Mouse (Mus musculus) liver, embryonic 14.5 days (tissue): ENCODE results near the gene Dmrt2.

Experiments
- CTCF ChIP-seq: IDR thresholded peaks from 2 replicates; pipeline ENCODE4 v1.5.1; 2016; ENCODE audit warnings: antibody characterized with exemption, low read depth, control low read depth
- EP300 ChIP-seq: IDR thresholded peaks from 2 replicates; pipeline ENCODE4 v1.6.1; 2016; ENCODE audit warnings: antibody characterized with exemption, low read depth

DNA sequence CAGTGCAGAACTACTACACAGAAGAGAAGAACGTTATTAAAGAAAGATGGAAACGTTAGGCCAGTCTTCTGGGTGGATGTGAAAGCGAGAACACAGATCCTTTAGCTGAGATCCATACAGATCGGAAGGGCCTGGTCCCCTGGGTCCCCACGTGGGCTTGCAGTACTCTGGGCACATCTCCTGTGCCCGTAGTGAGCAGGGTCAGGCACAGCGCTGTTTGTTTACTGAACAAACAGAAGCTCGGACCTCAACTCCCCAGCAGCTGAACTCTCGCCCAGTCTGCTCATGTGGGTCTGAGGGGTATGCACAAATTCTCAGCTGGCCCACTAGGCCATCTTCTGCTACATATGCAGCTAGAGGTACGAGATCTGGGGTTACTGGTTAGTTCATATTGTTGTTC is 21.7 kb upstream of the Dmrt2 start:
- no peak for TF ChIP-seq CTCF
- TF ChIP-seq EP300: no peak
